16 mouse cellular contexts compared by ENCODE assay signal in the genomic region with DNA sequence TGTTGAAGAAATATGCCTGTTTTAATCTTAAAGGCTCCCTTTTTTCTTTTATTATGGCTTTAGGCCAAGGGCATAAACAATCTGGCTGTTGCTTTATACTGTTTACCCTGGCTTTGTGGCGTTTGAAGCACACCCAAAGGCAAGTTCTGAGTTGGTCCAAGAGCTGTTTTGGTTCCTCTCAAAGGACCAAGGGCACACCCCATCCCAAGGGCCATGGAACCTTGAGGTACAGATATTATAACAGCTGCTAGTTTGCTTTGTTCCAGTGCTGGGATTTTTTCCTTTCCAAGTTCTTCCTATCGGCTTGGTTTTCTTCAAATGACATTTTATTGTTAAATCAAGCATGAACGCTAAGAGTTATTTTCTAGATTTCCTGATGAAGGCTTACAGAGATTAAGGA. TPM values are rescaled to one million over a fixed set of nuclear protein-coding genes. Genes with fewer than 3 reads are reported as not detected.
"Had no signal": no experiment of that assay in that cellular context is flagged by ENCODE, and none has a peak within 500 bp of the region (broad histone marks: within the 10 kb centered on the region; RNA-seq: fewer than 3 reads in every experiment).

No protein-coding gene starts in this region.

- DNase-seq: lung, adult 2 months; lung, postnatal 10 days; retina, postnatal 1 day; right cerebral cortex, postnatal 4 days; spleen, adult 18-20 months; thymus, adult 2 months; thymus, postnatal 36 days had no signal

- H3K9me3 ChIP-seq: kidney, embryonic 15.5 days; limb, embryonic 10.5 days; liver, embryonic 15.5 days; midbrain, embryonic 12.5 days had no signal

- H3K4me1 ChIP-seq: kidney, embryonic 15.5 days; limb, embryonic 10.5 days; liver, embryonic 15.5 days; megakaryocyte, embryonic 14.5 days; midbrain, embryonic 12.5 days had no signal

- H3K27ac ChIP-seq: kidney, embryonic 15.5 days; left cerebral cortex, adult 2 months; limb, embryonic 10.5 days; liver, embryonic 15.5 days; macrophage; midbrain, embryonic 12.5 days had no signal

- H3K4me2 ChIP-seq: kidney, embryonic 15.5 days; liver, embryonic 11.5 days; liver, embryonic 15.5 days; midbrain, embryonic 12.5 days had no signal

- H3K36me3 ChIP-seq: kidney, embryonic 15.5 days; limb, embryonic 10.5 days; liver, embryonic 15.5 days; midbrain, embryonic 12.5 days had no signal

- H3K4me3 ChIP-seq: kidney, embryonic 15.5 days; left cerebral cortex, adult 2 months; limb, embryonic 10.5 days; liver, embryonic 15.5 days; megakaryocyte, embryonic 14.5 days; midbrain, embryonic 12.5 days had no signal

- H3K27me3 ChIP-seq: kidney, embryonic 15.5 days; liver, embryonic 15.5 days; midbrain, embryonic 12.5 days had no signal

- H3K9ac ChIP-seq: kidney, embryonic 15.5 days; liver, embryonic 15.5 days; midbrain, embryonic 12.5 days had no signal

RNA-seq across cellular contexts. Expression of a gene that starts 47.3 kb away (rescaled TPM):
- total RNA-seq: midbrain, postnatal 0 days had no signal
- polyA plus RNA-seq: liver, embryonic 11.5 days; macrophage had no signal
